Mouse (Mus musculus) kidney, adult 18-20 months (tissue): ENCODE measurements around the gene Anxa8.

ENCODE experiments used
- DNase-seq: peaks from one replicate; pipeline ENCODE4 v3.0.0; 2021

Anxa8 gene

GRCm38 (mm10) chr14:34085731-34086130, at the start of gene Anxa8:
Gene Anxa8 (plus strand): TSS chr14:34085981.
- DNase-seq, result no peak

- no peak for DNase-seq
These were observed 44.5 kb upstream of the Anxa8 start for GRCm38 (mm10) chr14:34041241-34041640.

- no peak for DNase-seq
These were observed 42.4 kb upstream of the Anxa8 start for GRCm38 (mm10) chr14:34043341-34043740.

GRCm38 (mm10) chr14:34050101-34050779, 35.5 kb upstream of the Anxa8 start:
- no peak for DNase-seq

GRCm38 (mm10) chr14:34052516-34052915, 33.3 kb upstream of the Anxa8 start, which contains the start of gene Antxrl:
Gene Antxrl (plus strand): TSS chr14:34052707.
- DNase-seq, result no peak

- DNase-seq, result no peak
These were observed 14.1 kb upstream of the Anxa8 start for GRCm38 (mm10) chr14:34071665-34072064.

- no peak for DNase-seq
These were observed 10.4 kb upstream of the Anxa8 start for GRCm38 (mm10) chr14:34075346-34075745.

GRCm38 (mm10) chr14:34077222-34077621, 8.6 kb upstream of the Anxa8 start:
- no peak for DNase-seq

- DNase-seq, result no peak
These were observed 7.5 kb upstream of the Anxa8 start for GRCm38 (mm10) chr14:34078293-34078692.

- DNase-seq, result peak; percentile 60
These were observed 5.3 kb upstream of the Anxa8 start for GRCm38 (mm10) chr14:34080321-34080997.

- DNase-seq, result no peak
These were observed 1.0 kb downstream of the Anxa8 start for GRCm38 (mm10) chr14:34086806-34087205.

GRCm38 (mm10) chr14:34087856-34088398, 2.1 kb downstream of the Anxa8 start:
- no peak for DNase-seq

- no peak for DNase-seq
These were observed 4.0 kb downstream of the Anxa8 start for GRCm38 (mm10) chr14:34089796-34090195.

- DNase-seq, result no peak
These were observed 5.7 kb downstream of the Anxa8 start for GRCm38 (mm10) chr14:34091475-34091874.

GRCm38 (mm10) chr14:34092856-34093255, 7.1 kb downstream of the Anxa8 start:
- no peak for DNase-seq

GRCm38 (mm10) chr14:34096161-34096560, 10.4 kb downstream of the Anxa8 start:
- no peak for DNase-seq

- no peak for DNase-seq
These were observed 16.8 kb downstream of the Anxa8 start, which contains the start of gene A630023A22Rik for GRCm38 (mm10) chr14:34102601-34103000. Gene A630023A22Rik (minus strand): TSS chr14:34102754.

- no peak for DNase-seq
These were observed 18.1 kb downstream of the Anxa8 start for GRCm38 (mm10) chr14:34103855-34104254.

GRCm38 (mm10) chr14:34104892-34105291, 19.1 kb downstream of the Anxa8 start:
- peak; percentile 73 for DNase-seq

GRCm38 (mm10) chr14:34106389-34107062, 20.7 kb downstream of the Anxa8 start:
- peak; percentile 47 for DNase-seq

GRCm38 (mm10) chr14:34107594-34107993, 21.8 kb downstream of the Anxa8 start:
- DNase-seq, result no peak

- no peak for DNase-seq
These were observed 28.5 kb downstream of the Anxa8 start for GRCm38 (mm10) chr14:34114311-34114710.

- DNase-seq, result no peak
These were observed 33.4 kb downstream of the Anxa8 start for GRCm38 (mm10) chr14:34119046-34119723.
